Mouse (Mus musculus): Measurements from ENCODE around the gene Rnf220. TPM values are rescaled to one million over a fixed set of nuclear protein-coding genes. Genes with fewer than 3 reads are reported as not detected.

The Rnf220 gene
- total and polyA plus RNA-seq, 3 experiments, result 64.4 to 117 (median 86.8) TPM

DNA sequence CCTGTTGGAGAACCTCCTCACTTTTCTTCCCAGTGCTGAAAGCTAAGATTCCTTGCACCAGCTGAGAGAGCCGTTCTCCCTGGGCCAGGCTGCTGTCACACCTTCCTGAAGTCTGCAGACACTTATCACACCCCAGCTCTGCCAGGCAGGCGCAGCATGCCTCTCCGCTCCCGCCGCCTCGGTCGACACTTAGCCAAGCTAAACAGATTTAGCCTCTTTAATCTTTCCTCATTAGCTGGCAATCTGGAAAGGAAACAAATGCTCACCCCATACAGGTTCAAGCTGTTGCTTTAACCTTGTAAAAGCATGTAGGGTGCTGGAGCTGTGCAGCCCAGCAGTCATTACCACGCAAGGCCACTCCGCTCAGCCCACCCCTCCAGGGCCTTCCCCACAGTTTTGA, 90.9 kb downstream of the Rnf220 start:
- in situ Hi-C loops (cut with MboI; ENCODE audit: low pct_ligation_motif_present, low pct_unique_long_range_greater_than_20kb, low sequenced_read_pairs) (no loop called here), dilution Hi-C loops (cut with MboI; ENCODE audit: extremely low pct_ligation_motif_present, extremely low pct_unique_long_range_greater_than_20kb, low sequenced_read_pairs) (no loop called here)
- Histone ChIP-seq H3K9me3 (replicated peaks; ENCODE audit: low read length) (no peaks in the 10 kb centered on the region), H3K27ac (ENCODE audit: insufficient read depth, low read depth) (no peak overlapping the region), H3K27me3 (replicated peaks) (no peaks in the 10 kb centered on the region), H3K79me2 (replicated peaks; ENCODE audit: control insufficient read depth, extremely low read depth, insufficient read depth, poor library complexity, severe bottlenecking) (no peaks in the 10 kb centered on the region), H3K36me3 (replicated peaks in 1 of 2; ENCODE audit: control insufficient read depth in 1 of 2, insufficient read depth in 1 of 2, low read length in 1 of 2) (no peaks in the 10 kb centered on the region), H3K9ac (ENCODE audit: insufficient read depth, low read depth) (no peak overlapping the region), H3K4me2 (ENCODE audit: insufficient read depth, low read depth, poor library complexity, severe bottlenecking) (no peak overlapping the region), H3K4me3 (replicated peaks in 1 of 3; ENCODE audit: low read depth in 2 of 3, low read length in 2 of 3, poor library complexity in 1 of 3) (no peak overlapping the region), H3K4me1 (ENCODE audit: control insufficient read depth in 1 of 2, insufficient read depth in 2 of 2) (peaks cover 4 to 12% of the 10 kb centered on the region in 2 experiments; a peak in 3 of 4 replicates)
- TF ChIP-seq JUND (conservative IDR thresholded peaks at IDR 0.05; ENCODE audit: low read depth, low read length) (no peak), ETS1 (conservative IDR thresholded peaks at IDR 0.05; ENCODE audit: low read depth, low read length) (no peak), CTCF (conservative IDR thresholded peaks at IDR 0.05 in 1 of 2, IDR thresholded peaks at IDR 0.05 in 1 of 2; ENCODE audit: low read depth in 2 of 2, low read length in 2 of 2) (no peak), MAFK (IDR thresholded peaks at IDR 0.05; ENCODE audit: insufficient replicate concordance, low read length) (no peak), MXI1 (IDR thresholded peaks at IDR 0.05; ENCODE audit: low read depth, low read length) (no peak), RCOR1 (conservative IDR thresholded peaks at IDR 0.05; ENCODE audit: low read depth, low read length) (no peak), EP300 (IDR thresholded peaks at IDR 0.05; ENCODE audit: low read length) (no peak), TBP (conservative IDR thresholded peaks at IDR 0.05; ENCODE audit: low read depth, low read length) (no peak), RAD21 (IDR thresholded peaks at IDR 0.05; ENCODE audit: low read depth, low read length) (no peak), UBTF (IDR thresholded peaks at IDR 0.05; ENCODE audit: low read depth, low read length) (no peak), MAX (IDR thresholded peaks at IDR 0.05; ENCODE audit: low read length) (no peak), NELFE (IDR thresholded peaks at IDR 0.05; ENCODE audit: low read depth, low read length) (no peak), JUN (IDR thresholded peaks at IDR 0.05; ENCODE audit: insufficient read depth, low read depth, low read length) (no peak), HCFC1 (IDR thresholded peaks at IDR 0.05; ENCODE audit: low read depth, low read length) (no peak), IRF4 (IDR thresholded peaks at IDR 0.05; ENCODE audit: low read depth, low read length) (no peak)
- no peak for DNase-seq (ENCODE audit: extremely low read depth)

- Histone ChIP-seq H3K4me2 (ENCODE audit: insufficient read depth, low read depth, poor library complexity, severe bottlenecking) (no peak overlapping the region), H3K4me3 (replicated peaks in 1 of 3; ENCODE audit: low read depth in 2 of 3, low read length in 2 of 3, poor library complexity in 1 of 3) (no peak overlapping the region), H3K36me3 (replicated peaks in 1 of 2; ENCODE audit: control insufficient read depth in 1 of 2, insufficient read depth in 1 of 2, low read length in 1 of 2) (no peaks in the 10 kb centered on the region), H3K79me2 (replicated peaks; ENCODE audit: control insufficient read depth, extremely low read depth, insufficient read depth, poor library complexity, severe bottlenecking) (no peaks in the 10 kb centered on the region), H3K27me3 (replicated peaks) (no peaks in the 10 kb centered on the region), H3K4me1 (ENCODE audit: control insufficient read depth in 1 of 2, insufficient read depth in 2 of 2) (peaks cover 1 to 15% of the 10 kb centered on the region in 2 experiments; a peak in 3 of 4 replicates), H3K9ac (ENCODE audit: insufficient read depth, low read depth) (no peak overlapping the region), H3K27ac (ENCODE audit: insufficient read depth, low read depth) (no peak overlapping the region), H3K9me3 (replicated peaks; ENCODE audit: low read length) (no peaks in the 10 kb centered on the region)
- in situ Hi-C loops (cut with MboI; ENCODE audit: low pct_ligation_motif_present, low pct_unique_long_range_greater_than_20kb, low sequenced_read_pairs), result no loop called here
- DNase-seq (ENCODE audit: extremely low read depth), result no peak
- dilution Hi-C loops (cut with MboI; ENCODE audit: extremely low pct_ligation_motif_present, extremely low pct_unique_long_range_greater_than_20kb, low sequenced_read_pairs), result no loop called here
- no peak for TF ChIP-seq RAD21 (IDR thresholded peaks at IDR 0.05; ENCODE audit: low read depth, low read length)
- TF ChIP-seq IRF4 (IDR thresholded peaks at IDR 0.05; ENCODE audit: low read depth, low read length), result no peak
- no peak for TF ChIP-seq NRF1 (IDR thresholded peaks at IDR 0.05; ENCODE audit: low read depth, low read length)
- TF ChIP-seq USF2 (conservative IDR thresholded peaks at IDR 0.05; ENCODE audit: low read depth, low read length), result no peak
- no peak for TF ChIP-seq MYC (IDR thresholded peaks at IDR 0.05; ENCODE audit: low read depth, low read length)
Observed at GRCm38 (mm10) chr4:117405211-117405610, 91.6 kb downstream of the Rnf220 start.

Data from CH12.LX (cell line).